Mouse (Mus musculus): ENCODE results near the gene Smox. TPM values are rescaled to one million over a fixed set of nuclear protein-coding genes. Genes with fewer than 3 reads are reported as not detected.

Smox gene
- polyA plus RNA-seq, 2 experiments = 70.4 to 75.0 TPM

- Histone ChIP-seq H3K4me2 (ENCODE audit: low read depth) (no peak overlapping the region), H3K27me3 (ENCODE audit: control insufficient read depth, insufficient read depth, low read length) (peaks cover 32% of the 10 kb centered on the region), H3K9me3 (ENCODE audit: control insufficient read depth, low read length) (no peaks in the 10 kb centered on the region), H3K4me3 (ENCODE audit: insufficient read depth in 1 of 2, low read depth in 2 of 2, low read length in 2 of 2) (no peak overlapping the region), H3K4me1 (replicated peaks; ENCODE audit: control insufficient read depth in 2 of 2, insufficient read depth in 2 of 2, low read length in 1 of 2) (0 out of 4 replicates have a peak, but pooled peaks cover 0 to under 1% of the 10 kb centered on the region in 2 experiments), H3K36me3 (replicated peaks; ENCODE audit: control insufficient read depth, insufficient read depth, low read depth) (no peaks in the 10 kb centered on the region), H3K9ac (replicated peaks) (no peak overlapping the region), H3K27ac (no peak overlapping the region)
- no peak for ATAC-seq (ENCODE audit: insufficient read depth)
- DNase-seq (ENCODE audit: low read depth in 3 of 3, low spot score in 3 of 3) = no peak
- 46% methylated on average over 2 of the region's 2 CpGs for WGBS (ENCODE audit: insufficient replicate concordance)
- no peak for TF ChIP-seq EP300 (IDR thresholded peaks at IDR 0.05; ENCODE audit: low read depth)
- TF ChIP-seq CTCF (IDR thresholded peaks at IDR 0.05; ENCODE audit: low read depth) = no peak
Measured at GRCm38 (mm10) chr2:131550474-131550873, 59.2 kb downstream of the Smox start.

GRCm38 (mm10) chr2:131550906-131551305 is 59.6 kb downstream of the Smox start:
- no peak for DNase-seq (ENCODE audit: low read depth in 3 of 3, low spot score in 3 of 3)
- Histone ChIP-seq H3K27ac (no peak overlapping the region), H3K36me3 (replicated peaks; ENCODE audit: control insufficient read depth, insufficient read depth, low read depth) (no peaks in the 10 kb centered on the region), H3K4me3 (ENCODE audit: insufficient read depth in 1 of 2, low read depth in 2 of 2, low read length in 2 of 2) (no peak overlapping the region), H3K4me1 (replicated peaks; ENCODE audit: control insufficient read depth in 2 of 2, insufficient read depth in 2 of 2, low read length in 1 of 2) (no peaks in the 10 kb centered on the region), H3K27me3 (ENCODE audit: control insufficient read depth, insufficient read depth, low read length) (peaks cover 28% of the 10 kb centered on the region), H3K4me2 (ENCODE audit: low read depth) (no peak overlapping the region), H3K9me3 (ENCODE audit: control insufficient read depth, low read length) (no peaks in the 10 kb centered on the region), H3K9ac (replicated peaks) (no peak overlapping the region)
- WGBS (ENCODE audit: insufficient replicate concordance) = 40% methylated on average over 2 of the region's 2 CpGs
- TF ChIP-seq EP300 (IDR thresholded peaks at IDR 0.05; ENCODE audit: low read depth) = no peak
- no peak for TF ChIP-seq CTCF (IDR thresholded peaks at IDR 0.05; ENCODE audit: low read depth)
- no peak for ATAC-seq (ENCODE audit: insufficient read depth)

- Histone ChIP-seq H3K36me3 (replicated peaks; ENCODE audit: control insufficient read depth, insufficient read depth, low read depth) (no peaks in the 10 kb centered on the region), H3K27me3 (ENCODE audit: control insufficient read depth, insufficient read depth, low read length) (peaks cover 17% of the 10 kb centered on the region), H3K4me3 (ENCODE audit: insufficient read depth in 1 of 2, low read depth in 2 of 2, low read length in 2 of 2) (no peak overlapping the region), H3K4me2 (ENCODE audit: low read depth) (no peak overlapping the region), H3K4me1 (replicated peaks; ENCODE audit: control insufficient read depth in 2 of 2, insufficient read depth in 2 of 2, low read length in 1 of 2) (no peaks in the 10 kb centered on the region), H3K9ac (replicated peaks) (no peak overlapping the region), H3K27ac (no peak overlapping the region), H3K9me3 (ENCODE audit: control insufficient read depth, low read length) (no peaks in the 10 kb centered on the region)
- no peak for DNase-seq (ENCODE audit: low read depth in 3 of 3, low spot score in 3 of 3)
- no peak for ATAC-seq (ENCODE audit: insufficient read depth)
- 39% methylated on average over 7 of the region's 7 CpGs for WGBS (ENCODE audit: insufficient replicate concordance)
- TF ChIP-seq CTCF (IDR thresholded peaks at IDR 0.05; ENCODE audit: low read depth) (no peak), EP300 (IDR thresholded peaks at IDR 0.05; ENCODE audit: low read depth) (no peak)
Measured at GRCm38 (mm10) chr2:131551701-131552620, 60.7 kb downstream of the Smox start.

- H3K4me2 ChIP-seq (ENCODE audit: low read depth) = no peak overlapping the region
- no peak for DNase-seq (ENCODE audit: low read depth in 3 of 3, low spot score in 3 of 3)
- H3K27me3 ChIP-seq (ENCODE audit: control insufficient read depth, insufficient read depth, low read length) = peaks cover 8% of the 10 kb centered on the region
- H3K9me3 ChIP-seq (ENCODE audit: control insufficient read depth, low read length) = no peaks in the 10 kb centered on the region
- no peak overlapping the region for H3K4me3 ChIP-seq (ENCODE audit: insufficient read depth in 1 of 2, low read depth in 2 of 2, low read length in 2 of 2)
- TF ChIP-seq CTCF (IDR thresholded peaks at IDR 0.05; ENCODE audit: low read depth) (no peak), EP300 (IDR thresholded peaks at IDR 0.05; ENCODE audit: low read depth) (no peak)
- ATAC-seq (ENCODE audit: insufficient read depth) = no peak
- no peak overlapping the region for H3K9ac ChIP-seq (replicated peaks)
- H3K36me3 ChIP-seq (replicated peaks; ENCODE audit: control insufficient read depth, insufficient read depth, low read depth) = no peaks in the 10 kb centered on the region
- no peaks in the 10 kb centered on the region for H3K4me1 ChIP-seq (replicated peaks; ENCODE audit: control insufficient read depth in 2 of 2, insufficient read depth in 2 of 2, low read length in 1 of 2)
- H3K27ac ChIP-seq = no peak overlapping the region
- 15% methylated on average over 9 of the region's 9 CpGs for WGBS (ENCODE audit: insufficient replicate concordance)
Measured at GRCm38 (mm10) chr2:131552736-131553400, 61.6 kb downstream of the Smox start.

- WGBS (ENCODE audit: insufficient replicate concordance) = 40% methylated on average over 2 of the region's 2 CpGs
- TF ChIP-seq EP300 (IDR thresholded peaks at IDR 0.05; ENCODE audit: low read depth) = no peak
- TF ChIP-seq CTCF (IDR thresholded peaks at IDR 0.05; ENCODE audit: low read depth) = no peak
- no peak for DNase-seq (ENCODE audit: low read depth in 3 of 3, low spot score in 3 of 3)
Measured at GRCm38 (mm10) chr2:131557896-131558295, 66.6 kb downstream of the Smox start.

More at GRCm38 (mm10) chr2:131557896-131558295, 66.6 kb downstream of the Smox start:
- no peaks in the 10 kb centered on the region for H3K4me1 ChIP-seq (replicated peaks; ENCODE audit: control insufficient read depth in 2 of 2, insufficient read depth in 2 of 2, low read length in 1 of 2)
- ATAC-seq (ENCODE audit: insufficient read depth) = no peak
- no peaks in the 10 kb centered on the region for H3K9me3 ChIP-seq (ENCODE audit: control insufficient read depth, low read length)
- no peak overlapping the region for H3K4me3 ChIP-seq (ENCODE audit: insufficient read depth in 1 of 2, low read depth in 2 of 2, low read length in 2 of 2)
- H3K27ac ChIP-seq = no peak overlapping the region
- H3K36me3 ChIP-seq (replicated peaks; ENCODE audit: control insufficient read depth, insufficient read depth, low read depth) = no peaks in the 10 kb centered on the region
- H3K9ac ChIP-seq (replicated peaks) = no peak overlapping the region
- H3K4me2 ChIP-seq (ENCODE audit: low read depth) = no peak overlapping the region
- H3K27me3 ChIP-seq (ENCODE audit: control insufficient read depth, insufficient read depth, low read length) = peaks cover 36% of the 10 kb centered on the region

Measured in liver, embryonic 14.5 days (tissue).